Mouse (Mus musculus) urinary bladder, postnatal 10 days (tissue): ENCODE results near the gene Ptges.

Experiments used
- DNase-seq: peaks from one replicate; pipeline ENCODE4 v3.0.0; 2022; ENCODE audit warnings: low spot score

Ptges gene

DNA sequence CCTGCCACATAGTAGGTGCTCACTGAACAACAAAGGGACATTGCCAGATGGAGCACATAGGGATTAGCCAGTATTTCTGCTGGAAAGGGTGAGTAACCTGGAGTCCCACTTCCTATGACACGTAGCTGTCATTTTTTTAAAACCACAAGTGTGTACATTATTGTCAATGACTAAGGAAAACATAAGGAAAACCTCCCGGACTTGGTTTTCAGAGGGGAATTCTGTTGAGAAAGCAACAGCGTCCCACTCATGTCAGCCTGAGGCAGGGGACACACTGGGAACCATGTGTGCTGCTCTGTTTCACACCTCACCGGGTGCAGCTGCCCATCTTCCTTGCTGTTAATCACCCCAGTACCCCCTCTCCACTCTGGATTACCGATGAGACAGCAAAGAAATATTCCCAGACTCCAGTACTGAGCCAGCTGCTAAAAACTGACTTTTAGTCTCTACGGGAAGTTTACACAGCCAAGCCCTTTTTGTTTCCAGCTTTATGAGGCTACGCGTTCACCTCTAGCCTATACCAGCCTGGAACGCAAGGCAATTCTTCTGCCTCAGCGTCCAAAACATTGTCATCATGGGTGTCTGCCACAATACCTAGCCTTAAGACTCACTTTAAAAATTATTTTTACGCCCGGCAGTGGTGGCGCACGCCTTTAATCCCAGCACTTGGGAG is 30.1 kb downstream of the Ptges start:
- DNase-seq, result no peak

DNA sequence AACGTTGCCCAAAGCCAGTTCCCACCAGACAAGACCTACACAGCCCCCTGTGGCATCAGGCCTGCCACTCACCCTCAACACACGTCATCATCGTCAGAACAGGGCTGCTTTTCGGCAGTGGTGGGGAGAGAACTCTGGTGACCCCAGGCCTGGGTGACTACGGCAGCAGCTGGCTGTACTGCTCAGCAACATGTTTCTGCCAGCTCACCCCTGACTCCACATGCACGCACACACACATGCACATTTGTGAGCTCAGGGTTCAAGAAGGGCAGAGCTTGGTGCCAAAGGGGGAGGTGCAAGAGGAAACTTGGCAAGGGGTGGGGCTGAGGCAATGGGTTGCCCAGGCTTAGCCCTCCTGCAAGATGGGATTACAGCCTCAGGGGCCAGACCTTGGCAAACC is 32.4 kb downstream of the Ptges start:
- DNase-seq, result no peak

DNA sequence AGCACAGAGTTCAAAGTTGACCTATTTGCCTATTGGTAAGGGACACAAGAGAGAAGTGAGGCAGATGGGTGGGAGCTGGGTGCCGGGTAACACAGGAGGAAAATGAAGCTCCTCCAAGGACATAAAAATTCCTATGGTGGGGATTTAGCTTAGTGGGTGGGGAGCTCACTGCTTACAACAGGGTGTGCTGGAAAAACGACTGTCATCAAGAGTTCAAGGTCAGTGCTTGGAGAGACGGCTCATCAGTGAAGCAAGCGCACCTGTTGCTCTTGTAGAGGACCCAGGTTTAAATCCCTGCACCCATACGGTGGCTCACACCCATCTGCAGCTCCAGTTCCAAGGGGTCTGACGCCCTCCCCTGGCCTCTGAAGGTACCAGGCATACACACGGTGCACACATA is 35.7 kb downstream of the Ptges start:
- no peak for DNase-seq

DNA sequence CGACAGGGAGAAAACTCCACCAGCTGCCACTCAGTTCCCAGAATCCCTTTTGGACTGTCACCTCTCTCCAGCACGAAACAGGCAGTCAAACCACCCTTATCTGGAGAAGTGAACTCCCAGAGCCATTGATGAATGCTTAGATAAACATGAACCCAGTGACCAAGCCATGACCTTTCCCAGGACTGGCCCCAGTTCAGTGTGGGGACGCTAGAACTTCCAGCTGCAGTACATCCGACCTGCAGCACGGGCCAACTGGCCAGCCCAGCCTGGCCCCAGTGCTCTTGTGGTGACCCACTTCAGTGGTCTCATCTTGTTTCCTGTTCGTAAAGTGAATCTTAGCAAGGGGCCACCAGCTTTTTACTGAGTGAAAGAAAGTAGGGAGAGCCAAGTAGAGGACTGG is 36.3 kb downstream of the Ptges start:
- no peak for DNase-seq

DNA sequence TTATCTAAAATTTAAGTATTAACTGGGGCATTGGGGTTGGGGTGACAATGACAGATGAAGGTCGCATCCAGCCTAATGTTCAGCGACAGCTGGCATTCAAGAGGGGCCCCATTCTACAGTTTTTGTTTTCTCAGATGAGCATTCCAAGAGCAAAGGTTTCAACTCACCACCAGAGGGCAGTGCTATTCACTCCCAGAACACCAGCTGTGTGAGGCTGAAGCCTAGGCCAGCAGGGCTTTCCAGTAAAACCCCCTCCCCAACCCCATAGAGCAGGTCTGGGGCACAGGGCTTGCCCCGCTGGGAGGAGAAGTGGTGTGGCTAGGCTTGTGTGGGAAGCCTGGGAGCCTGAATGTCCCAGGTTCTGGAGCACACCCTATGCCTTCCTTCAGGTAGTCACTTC is 38.7 kb downstream of the Ptges start:
- DNase-seq, result no peak

DNA sequence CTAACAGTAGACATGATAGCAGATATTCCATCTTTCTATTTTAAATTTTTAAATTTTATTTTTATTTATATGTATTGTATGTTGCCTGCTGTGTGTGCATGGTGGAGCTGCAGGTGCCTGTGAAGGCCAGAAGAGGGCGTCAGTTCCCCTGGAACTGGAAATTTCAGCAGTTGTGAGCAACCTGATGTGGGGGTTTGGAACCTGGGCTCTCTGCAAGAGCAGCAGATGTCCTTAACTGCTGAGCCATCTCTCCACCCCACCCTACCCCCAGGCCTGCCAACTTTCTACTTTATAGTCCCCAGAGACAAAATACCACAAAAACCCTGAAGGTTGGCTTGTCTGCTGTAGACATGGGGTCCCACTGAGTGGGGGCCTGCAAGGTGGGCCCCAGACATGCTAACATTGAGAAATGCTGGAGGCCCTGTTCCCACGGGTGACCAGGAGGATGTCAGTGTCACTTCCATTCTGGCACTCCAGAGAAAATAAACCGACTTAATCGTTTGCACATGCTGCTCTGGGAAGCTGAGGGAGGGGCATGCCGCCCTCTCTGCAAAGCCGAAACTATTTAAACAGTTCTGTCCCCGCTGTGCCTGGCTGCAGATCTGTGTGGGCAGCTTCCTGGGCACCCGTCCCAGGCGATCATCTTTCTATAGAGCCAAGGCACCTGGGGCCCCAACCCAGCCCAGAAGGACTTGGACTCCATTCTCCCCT is 44.1 kb downstream of the Ptges start:
- no peak for DNase-seq

DNA sequence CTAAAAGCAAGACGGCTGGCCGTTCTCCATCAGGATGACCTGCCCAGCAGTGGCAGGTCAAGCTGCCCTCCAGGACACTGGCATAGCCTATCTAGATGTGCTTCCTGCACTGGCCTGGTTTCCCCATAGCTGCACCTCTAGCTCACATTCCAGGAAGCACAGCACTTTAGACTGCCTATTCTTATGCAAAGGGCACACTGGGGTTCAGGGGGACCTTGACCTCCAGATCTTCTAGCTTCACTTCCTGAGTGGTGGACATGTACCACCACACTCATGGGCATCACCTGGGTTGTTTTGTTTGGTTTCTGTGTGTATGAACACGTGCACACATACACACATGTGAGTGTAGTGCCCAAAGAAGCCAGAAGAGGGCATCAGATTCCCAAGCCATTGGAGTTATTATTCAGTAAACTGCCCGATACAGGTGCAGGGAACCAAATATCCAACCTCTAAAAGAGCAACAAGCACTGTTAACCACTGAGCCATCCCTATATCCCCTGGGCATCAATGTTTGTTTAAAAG is 44.8 kb downstream of the Ptges start:
- no peak for DNase-seq

DNA sequence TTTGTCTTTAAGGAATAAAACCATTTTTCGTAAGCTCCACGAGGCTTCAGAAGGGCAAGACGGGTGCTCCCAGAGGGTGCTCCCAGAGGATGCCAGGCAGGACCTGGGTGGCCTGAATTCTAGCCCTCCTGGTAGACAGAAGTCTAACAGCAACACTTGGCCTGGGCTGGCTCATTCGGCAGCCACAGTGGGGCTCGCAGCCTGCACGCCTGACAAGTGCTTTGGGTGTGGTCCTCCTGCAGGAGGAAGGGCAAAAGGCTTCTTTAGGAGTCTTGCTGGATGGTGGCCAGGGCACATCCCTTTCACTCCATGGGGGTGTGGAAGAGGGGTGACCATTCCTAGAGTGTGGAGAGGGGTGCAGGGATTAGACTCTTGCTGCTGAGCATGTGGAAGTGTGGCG is 48.4 kb downstream of the Ptges start:
- DNase-seq, result no peak

DNA sequence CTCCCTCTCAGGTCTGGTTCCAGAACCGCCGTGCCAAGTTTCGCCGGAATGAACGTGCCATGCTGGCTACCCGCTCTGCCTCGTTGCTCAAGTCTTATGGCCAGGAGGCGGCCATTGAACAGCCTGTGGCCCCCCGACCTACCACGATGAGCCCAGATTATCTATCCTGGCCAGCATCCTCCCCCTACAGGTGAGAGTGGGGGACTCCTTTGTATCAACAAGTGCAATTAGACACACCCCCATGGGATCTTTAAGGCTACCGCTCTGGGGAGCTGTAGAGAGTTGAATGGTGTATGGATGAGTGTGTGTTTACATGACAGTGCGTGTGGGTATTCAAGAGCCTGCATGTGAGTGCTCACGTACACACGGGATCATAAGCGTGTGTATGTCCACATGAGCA is 50.2 kb downstream of the Ptges start:
- DNase-seq, result no peak

DNA sequence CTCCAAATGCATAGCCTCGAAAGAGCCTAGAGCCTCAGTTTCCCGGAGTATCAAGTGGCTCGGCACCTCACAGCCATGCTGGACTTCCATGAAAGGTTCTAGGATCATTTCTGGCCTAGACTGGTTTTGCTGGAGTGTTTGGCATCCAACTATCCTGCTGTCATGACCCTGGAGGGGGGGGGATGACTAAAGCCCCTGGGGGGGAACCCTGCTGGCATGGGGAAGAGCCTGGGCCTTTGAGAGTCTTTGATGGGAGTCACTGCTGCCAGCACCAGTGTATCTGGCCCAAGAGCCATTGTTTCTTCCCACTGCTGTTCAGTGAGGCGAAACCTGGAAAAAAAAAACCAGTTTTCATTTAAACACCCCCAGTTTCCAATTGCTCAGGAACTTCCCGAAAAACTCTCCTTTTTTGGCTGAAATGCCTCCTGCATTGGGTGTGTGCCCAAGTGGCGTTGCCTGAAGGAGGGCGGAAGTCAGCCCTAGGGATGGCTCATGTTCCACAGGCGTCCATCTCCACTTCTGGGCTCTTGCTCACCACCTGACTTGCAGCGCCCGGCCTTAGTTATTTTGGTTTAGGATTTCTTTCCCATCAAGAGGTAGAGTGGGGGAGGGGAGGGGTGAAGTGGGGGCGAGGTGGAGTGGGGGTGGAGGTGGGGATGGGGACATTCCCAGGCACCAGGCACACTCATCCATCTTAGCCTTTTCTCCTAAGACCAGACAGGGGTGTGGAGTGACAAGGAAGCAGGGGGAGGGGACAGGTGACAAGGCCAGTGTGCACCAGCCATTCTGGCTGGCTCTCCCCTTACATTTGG is 53.8 kb downstream of the Ptges start:
- DNase-seq, result no peak

DNA sequence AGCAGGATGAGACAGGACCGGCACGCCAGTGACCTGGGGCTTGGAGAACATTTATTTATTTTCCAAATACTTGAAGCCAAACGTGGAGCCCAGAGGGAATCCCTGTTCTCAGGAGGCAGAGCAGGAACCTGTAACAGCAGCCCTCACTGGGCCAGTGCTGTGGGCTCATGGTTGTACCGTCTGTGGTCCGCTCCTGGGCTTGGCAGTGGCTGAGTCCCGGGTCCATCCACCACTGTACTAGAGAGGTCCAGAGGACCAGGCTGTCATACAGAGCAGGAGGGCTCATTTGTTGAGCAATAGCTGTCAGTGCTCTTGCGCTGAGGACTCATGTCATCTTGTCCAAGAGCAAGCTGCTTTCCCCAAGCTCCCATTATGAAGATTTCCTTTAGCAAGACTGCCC is 54.6 kb downstream of the Ptges start:
- no peak for DNase-seq

DNA sequence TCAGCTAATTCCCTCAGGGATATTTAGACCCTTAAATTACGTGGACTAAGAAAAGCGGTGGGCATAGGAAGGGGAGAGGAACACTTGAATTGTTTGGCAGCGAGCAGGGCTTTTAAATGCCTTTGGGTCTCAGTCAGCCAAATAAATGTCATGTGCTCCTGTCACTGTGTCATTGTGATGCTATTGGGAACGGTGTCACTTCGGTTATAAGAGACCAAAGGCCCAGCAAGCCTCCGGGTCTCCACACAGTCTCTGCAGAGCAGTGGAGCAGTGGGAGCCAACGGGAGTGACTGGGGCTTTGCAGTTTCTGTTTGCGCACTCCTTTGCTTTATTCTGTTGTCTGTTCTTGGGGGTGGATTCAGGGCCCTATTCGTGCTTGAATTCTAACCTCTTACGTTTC is 55.2 kb downstream of the Ptges start:
- no peak for DNase-seq

DNA sequence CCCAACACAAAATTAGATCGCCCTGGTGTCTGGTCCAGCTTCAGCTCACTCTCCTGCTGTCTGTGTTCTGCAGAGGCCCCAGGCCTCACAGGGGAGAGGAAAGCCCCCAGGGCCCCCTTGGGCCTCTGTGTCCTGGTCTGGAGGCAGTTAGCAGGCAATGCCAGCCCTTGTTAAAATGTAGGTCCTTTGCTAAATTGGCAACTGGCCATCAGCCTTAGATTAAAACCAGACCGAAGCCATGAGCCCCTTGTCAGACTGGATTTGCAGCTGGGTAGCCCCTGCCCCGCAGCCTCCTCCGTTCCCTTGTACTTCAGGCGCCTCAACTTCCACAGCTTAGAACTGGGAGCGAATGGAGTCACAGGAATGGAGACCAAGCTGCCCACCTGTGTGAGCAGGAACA is 57.0 kb downstream of the Ptges start:
- no peak for DNase-seq

DNA sequence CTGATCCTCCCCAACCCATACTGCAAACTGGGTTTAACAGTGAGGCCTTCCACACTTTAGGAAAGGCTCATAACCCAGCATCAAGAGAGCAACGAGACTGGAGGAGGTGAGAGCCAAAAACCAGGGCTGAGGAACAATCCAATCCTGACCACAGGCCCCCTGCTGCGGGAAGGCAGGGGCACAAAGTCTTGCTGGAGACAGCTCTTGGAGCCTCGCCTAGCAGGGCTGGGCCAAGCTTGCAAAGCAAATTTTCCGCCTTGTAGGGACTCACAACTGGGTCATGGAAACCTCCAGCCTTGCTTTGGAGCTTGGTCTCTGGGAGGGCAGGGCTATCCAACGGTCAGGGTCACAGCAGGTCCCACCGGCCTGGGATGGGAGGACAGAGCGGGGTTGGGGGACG is 58.8 kb downstream of the Ptges start:
- DNase-seq, result no peak

DNA sequence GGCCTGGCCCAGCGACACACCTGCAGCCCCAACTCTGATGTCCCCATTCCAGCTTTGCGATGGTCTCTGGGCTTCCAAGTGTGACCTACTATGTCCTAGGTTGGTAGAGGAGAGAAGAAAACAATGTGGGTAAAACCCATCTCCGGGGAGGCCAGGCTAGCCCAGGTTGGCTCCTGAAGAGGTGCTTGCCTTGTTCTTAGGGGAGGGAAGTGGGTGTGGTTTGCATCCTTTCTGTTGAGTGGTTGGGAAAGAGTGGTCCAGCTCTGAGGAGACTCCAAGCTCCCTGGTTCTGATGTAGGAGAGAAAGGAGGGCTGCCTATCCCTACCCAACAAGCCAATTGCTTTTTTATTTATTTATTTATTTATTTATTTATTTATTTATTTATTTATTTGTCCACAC is 64.2 kb downstream of the Ptges start:
- DNase-seq, result no peak

DNA sequence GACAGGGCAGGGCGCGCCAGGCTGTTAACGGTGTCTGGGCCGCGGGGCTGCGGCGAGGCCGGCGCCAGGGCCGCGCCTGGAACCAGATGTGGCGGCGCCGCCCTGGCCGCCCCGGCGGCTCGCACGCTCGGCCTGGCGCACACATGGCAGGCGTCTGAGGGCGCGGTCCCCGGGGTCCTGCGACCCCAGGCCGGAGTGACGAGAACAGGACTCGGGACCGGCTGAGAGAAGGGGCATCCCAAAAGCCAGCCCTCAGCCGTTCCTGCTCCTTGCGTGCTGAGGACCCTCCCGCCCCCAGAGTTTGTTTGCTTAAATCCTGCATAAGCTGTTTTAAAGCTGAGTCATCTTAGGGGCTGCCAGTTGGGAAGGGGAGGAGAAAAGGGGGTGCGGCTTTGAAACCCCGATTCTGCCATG is 64.7 kb downstream of the Ptges start:
- no peak for DNase-seq

DNA sequence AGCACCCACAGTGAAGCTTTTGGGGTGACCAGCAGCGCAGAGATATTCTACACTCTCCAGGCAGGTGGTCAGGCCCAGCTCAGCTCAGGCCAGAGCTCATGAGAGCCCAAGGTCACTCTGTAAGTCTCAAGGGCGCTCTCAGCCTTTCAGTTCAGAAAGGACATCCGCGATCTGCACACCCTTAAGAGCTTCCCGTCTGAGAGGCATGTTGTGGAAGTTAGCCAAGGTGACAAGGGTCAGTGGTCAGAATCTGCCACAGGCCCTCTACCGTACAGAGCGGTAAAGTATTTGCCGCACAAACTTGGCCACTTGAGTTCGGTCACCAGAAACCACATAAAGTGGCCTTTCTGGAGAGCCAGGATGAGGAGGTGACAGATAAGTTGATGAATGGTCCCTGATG is 66.1 kb downstream of the Ptges start:
- no peak for DNase-seq

DNA sequence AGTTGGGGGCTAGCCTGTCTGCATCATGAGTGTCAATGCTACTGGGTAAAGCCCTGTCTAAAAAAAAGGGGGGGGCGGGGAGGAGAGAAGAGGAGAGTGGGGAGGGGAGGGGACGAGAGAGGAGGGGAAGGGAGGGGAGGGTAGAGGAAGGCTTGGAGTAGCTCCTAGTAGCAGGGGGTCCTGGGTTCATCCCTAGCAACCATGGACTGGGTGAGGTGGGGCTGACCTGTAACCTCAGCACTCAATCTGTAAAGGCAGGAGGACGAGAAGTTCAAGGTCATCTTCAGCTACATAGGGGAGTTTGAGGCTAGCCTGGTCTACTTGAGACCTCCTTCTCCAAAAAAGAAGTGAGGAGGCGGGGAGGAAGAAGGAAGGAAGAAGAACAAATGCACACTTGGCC is 67.6 kb downstream of the Ptges start:
- no peak for DNase-seq

DNA sequence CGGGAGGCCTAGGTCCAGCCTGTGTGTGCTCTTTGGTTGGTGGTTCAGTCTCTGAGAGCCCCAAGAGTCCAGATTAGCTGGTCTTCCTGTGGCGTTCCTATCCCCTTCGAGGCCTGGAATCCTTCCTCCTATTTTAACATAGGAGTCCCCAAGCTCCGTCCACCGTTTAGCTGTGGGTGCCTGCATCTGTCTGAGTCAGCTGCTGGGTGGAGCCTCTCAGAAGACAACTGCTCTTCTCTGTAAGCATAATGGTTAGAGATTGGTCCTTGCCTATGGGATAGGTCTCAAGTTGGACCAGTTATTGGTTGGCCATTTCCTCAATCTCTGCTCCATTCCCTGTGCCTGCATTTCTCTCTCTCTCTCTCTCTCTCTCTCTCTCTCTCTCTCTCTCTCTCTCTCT is 69.9 kb downstream of the Ptges start:
- no peak for DNase-seq

DNA sequence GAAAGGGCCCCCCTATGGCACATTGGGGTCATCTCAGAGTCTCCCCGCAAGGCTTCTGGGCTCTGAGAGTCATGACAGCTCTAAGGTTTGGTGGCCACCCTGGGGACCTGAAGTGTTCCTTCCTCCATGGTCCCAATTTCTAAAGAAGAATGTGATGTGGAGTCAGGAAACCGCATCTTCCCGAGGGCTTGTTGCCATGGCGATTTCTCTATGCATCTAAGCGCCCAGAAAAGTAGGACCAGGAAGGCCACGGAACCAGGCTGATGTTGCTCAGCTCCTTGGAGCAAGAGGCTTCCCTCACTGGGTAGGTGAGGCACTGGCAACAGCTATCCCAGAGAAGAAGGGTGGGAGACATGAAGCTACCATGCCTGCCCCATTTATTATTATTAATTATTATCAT is 72.6 kb downstream of the Ptges start:
- no peak for DNase-seq

DNA sequence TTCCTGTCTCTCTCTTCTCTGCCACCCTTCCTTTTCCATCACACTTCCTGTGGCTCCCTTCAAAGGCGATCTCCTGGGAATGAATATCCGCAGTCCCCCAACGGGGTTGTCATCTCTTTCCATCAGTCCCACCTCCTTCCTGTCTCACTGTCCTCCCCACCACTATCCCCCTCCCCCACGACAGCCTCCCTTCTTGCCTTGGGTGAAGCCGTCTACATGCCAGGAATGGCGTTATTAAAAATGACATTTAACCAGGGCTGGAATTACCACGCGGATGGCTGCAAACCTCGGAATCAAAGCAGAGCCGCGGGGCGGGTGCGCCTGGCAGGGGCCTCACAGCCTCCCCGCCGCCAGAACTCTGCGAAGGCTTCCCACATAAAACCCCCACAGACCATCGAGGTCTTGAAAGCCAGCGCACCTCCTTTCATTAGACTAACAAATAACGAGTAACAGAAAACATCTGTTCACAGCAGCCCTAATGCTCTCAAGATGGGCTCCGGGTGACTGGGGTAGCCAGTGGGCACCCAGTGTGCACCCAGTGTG is 76.8 kb downstream of the Ptges start:
- no peak for DNase-seq

DNA sequence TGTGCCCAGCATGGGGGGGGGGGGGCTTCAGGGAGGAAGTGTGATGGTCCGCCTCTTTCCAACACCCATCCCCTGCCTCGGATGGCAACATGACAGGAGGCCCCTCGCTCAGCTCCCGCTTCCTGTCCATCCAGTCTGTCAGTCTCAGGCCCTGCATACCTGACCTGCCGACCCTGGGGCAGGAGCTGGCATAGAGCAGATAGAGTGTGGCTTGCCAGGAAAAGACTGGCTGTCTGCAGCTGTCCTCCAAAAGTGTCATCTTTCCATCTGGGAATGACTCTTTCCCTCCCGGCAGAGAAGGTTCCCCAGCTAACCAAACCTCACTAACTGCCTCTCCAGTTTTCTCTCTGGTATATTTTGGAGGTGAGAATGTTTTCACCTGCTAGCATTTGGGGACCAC is 79.1 kb downstream of the Ptges start:
- no peak for DNase-seq

DNA sequence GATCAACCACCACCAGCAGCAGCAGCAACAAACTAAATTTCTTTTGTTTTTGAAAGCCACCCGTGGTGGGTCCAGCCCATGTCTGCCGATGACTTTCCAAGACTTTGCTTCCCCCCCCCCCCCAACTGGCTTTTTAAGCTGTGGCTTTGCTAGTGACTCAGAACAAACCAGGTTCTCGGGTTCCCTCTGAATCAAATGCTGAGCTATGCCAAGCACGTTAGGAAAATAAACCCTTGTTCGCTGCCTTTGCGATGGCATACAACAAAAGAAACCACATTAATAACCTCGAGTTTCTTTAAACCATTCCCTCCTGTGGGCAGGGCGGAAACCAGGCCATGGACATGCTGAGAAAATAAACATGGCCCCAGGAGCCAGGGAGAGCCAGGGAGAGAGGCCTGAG is 81.5 kb downstream of the Ptges start:
- no peak for DNase-seq
